Mouse (Mus musculus) 416B (cell line): ENCODE measurements around the gene Hormad1.
"Not testable (repeated sequence)": the region's sequence is repeated elsewhere in the genome, so short reads cannot be mapped to it uniquely, and the experiment has no call there.

Source experiments
- DNase-seq: peaks from one replicate; pipeline ENCODE4 v3.0.0; 2011; ENCODE audit warnings: low read depth

Hormad1 gene

DNA sequence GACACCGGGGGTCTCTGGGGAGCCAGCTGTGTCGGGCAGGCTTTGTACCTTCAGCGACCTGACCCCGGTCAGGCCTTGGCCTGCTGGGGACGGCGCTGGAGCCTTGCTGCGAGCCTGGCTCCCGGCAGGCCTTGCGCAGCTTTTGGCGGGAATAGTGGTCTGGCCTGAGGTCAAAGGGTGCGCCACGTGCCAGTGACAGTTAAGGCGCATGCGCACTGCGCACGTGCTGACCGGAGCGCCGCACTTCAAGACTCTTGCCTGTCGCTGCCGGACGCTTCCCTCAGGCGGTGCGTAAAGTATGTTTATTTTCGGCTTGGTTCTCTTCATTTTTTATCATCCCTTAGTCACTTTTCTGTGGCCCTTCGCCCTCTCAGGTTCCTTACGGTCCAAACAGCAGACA lies at the start of gene Hormad1:
Gene Hormad1, plus strand, starts transcription at position 241 of the 400 bp plus-strand sequence.
- DNase-seq = no peak

DNA sequence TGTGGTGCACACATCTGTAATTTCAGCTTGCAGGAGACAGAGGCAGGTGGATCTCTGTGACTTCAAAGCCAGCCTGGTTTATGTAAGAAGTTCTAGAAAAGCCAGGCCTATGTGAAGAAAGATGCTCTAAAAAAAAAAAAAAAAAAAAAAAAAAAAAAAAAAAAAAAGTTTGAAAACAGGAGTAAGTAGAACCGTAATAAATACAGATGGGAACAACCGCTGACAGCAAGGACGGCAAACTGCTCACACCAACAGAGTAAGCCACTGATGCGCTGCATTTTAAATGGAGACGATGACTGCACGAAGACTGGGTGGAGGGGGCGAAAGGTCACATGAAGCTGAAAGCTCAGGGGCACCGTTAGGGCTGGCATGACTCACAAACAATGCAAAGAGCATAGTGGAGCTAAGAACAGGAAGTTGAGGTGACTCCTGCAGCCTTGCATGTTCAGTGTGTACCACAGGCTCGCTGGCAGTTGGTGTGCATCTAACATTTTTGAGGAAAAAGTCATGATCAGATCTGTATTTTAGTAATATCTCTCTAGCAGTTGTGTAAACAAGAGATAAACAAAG lies 47.8 kb upstream of the Hormad1 start:
- peak; percentile 94 for DNase-seq

GRCm38 (mm10) chr3:95516614-95517041 lies 42.8 kb upstream of the Hormad1 start:
- DNase-seq = no peak

- peak; percentile 84 for DNase-seq
These were observed 42.0 kb upstream of the Hormad1 start for GRCm38 (mm10) chr3:95517493-95517898.

DNA sequence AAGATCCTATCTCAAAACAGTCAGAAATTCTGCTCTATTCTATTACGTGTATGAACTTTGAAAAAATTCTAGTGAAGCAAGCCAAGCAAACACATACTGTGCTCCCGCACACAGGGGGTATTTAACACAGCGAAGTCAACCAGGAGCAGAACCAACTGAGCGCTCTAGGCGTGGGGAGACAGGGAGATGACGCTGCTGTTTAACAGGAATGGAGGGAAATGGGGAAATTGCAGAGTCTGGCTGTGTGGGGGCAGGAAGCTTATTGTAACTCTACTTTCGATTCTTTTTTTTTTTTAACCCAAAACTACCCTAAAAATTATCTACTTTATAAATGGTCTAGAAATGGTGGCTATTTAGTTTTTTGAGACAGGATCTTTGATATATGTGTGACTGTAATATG lies 40.6 kb upstream of the Hormad1 start:
- peak; percentile 50 for DNase-seq

GRCm38 (mm10) chr3:95519315-95519714 lies 40.2 kb upstream of the Hormad1 start:
- peak; percentile 29 for DNase-seq

DNA sequence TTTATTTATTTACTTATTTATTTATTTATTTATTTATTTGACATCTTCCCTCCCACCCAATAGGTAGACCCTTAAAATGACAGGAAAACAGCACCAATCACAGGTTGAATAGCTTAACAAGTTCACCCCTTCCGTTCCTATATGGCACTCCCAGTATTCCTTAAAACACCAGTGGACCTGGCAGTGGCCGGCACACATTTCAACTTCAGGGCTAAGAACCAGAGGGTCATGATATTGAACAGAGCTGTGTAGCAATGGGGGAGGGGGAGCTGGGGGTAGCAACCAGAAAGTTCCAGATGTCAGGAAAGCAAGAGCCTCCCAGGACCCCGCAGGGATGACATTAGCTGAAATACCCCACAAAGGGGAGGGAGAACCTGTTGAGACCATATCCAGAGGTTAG lies 39.4 kb upstream of the Hormad1 start:
- no peak for DNase-seq

DNA sequence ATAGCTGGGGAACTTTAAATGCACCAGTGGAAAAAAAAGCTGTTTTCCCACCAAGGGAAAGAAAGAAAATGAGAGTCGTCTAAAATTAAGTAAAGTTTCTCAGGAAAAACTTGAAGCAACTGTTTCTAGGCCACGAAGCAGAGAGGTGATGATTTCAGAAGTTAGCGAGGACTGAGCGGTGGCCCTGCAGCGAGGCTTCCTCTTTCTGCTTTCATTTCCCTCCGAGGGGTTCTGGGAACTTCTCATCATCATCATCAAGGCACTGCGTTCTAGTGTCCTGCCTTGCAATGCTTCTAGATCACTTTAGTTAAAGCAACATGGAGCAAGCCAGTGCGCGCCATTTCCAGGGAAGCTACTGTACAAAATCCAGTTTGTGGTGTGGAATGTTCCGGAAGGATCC lies 38.3 kb upstream of the Hormad1 start:
- peak; percentile 23 for DNase-seq

DNA sequence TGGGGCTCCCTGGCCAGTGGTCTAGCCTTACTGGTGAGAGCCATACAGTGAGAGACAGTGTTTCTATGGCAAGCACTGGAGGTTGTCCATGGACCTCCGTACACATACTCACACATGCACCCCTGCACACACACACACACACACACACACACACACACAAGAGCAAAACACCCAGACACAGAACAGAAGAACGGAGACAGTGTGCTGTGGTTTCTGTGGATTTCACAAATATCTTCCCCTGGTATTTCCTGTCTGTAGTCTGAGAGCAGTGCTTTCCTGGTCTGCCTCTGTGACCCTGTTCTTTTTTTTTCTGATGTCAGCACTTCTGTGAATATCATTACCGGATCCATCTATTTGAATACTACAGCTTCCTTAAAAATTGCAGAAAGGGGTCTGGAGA lies 35.8 kb upstream of the Hormad1 start:
- DNase-seq = peak; percentile 87

- no peak for DNase-seq
These were observed 34.8 kb upstream of the Hormad1 start for GRCm38 (mm10) chr3:95524673-95525072.

DNA sequence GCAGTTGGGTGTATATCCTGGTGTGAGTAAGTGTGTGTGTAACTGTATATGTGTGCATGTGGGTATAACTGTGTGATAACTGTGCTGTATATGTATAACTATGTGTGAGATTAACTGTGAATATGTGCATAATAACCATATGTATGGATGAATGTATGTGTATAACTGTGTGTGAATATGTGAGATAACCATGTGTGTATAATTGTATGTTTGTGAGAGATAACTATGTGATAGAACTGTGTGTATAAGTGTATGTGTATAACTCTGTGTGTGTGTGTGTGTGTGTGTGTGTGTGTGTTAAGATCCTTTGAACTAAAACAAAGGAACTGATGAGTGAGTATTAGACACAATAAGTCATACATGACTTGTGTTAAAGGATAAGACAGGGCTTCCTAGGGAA lies 33.4 kb upstream of the Hormad1 start:
- no peak for DNase-seq

GRCm38 (mm10) chr3:95526622-95527211 lies 32.8 kb upstream of the Hormad1 start, which contains the start of gene Ctss:
Ctss (plus strand) TSS chr3:95526786.
- DNase-seq = peak; percentile 31

DNA sequence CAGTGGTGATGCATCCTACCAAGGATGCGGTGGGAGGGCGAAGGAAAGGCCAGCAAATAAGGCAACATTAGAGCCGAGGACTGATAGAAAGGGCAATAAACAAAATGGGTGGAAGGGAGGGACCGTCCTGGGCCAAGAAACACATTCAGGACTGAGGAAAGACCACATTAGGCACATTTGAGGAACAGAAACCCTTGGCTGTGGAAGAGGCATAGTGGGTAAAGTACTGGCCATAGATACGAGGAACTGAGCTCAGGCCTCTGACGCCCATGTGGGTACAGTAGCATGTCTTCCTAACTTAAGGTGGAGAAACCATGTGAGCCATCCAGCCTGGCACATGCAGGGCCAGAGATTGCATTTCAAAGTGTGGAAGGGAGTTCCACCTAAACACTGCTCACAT lies 29.7 kb upstream of the Hormad1 start:
- DNase-seq = no peak

GRCm38 (mm10) chr3:95531025-95531424 lies 28.5 kb upstream of the Hormad1 start:
- DNase-seq = no peak

- DNase-seq = no peak
These were observed 26.1 kb upstream of the Hormad1 start for GRCm38 (mm10) chr3:95533364-95533763.

DNA sequence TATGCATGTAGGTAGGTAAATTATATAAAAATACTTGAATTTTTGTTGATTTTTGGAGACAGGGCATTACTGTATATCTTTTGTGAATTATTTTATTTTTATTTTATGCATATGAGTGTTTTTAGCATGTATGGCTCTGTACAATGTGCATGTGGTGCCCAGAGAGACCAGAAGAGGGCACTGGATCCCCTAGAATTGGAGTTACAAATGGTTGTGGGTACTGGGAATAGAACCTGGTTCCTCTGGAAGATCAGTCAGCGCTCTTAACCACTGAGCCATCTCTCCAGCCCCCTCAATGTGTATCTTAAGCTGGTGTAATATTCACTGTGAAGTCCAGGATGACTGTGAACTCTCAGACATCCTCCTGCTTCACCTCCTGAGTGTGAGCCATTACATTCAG lies 24.6 kb upstream of the Hormad1 start:
- DNase-seq = no peak

GRCm38 (mm10) chr3:95538936-95539335 lies 20.5 kb upstream of the Hormad1 start:
- DNase-seq = no peak

GRCm38 (mm10) chr3:95539837-95540236 lies 19.6 kb upstream of the Hormad1 start:
- peak; percentile 60 for DNase-seq

DNA sequence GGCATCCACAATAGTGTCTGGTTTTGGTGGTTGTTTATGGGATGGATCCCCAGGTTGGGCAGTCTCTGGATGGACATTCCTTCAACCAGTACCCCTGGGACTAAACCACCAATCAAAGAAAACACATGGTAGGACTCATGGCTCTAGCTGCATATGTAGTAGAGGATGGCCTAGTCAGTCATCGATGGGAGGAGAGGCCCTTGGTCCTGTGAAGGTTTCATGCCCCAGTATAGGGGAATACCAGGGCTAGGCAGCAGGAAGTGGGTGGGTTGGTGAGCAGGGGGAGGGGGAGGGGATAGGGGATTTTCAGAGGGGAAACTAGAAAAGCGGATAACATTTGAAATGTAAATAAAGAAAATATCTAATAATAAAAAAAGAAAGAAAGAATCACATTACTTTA lies 18.3 kb upstream of the Hormad1 start:
- DNase-seq = not testable (repeated sequence)

DNA sequence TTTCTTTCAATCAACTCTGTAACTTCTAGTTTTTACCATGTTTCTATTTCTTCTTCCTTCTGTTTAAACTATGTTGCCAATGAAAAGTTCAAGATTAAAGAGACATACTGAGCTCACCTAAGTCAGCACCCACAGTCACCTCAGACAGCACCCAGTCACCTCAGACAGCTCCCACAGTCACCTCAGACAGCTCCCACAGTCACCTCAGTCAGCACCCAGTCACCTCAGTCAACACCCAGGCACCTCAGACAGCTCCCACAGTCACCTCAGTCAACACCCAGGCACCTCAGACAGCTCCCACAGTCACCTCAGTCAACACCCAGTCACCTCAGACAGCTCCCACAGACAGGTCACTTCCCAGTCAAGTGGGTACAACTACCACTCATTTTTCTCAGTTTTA lies 17.3 kb upstream of the Hormad1 start:
- DNase-seq = no peak

- no peak for DNase-seq
These were observed 16.5 kb upstream of the Hormad1 start for GRCm38 (mm10) chr3:95542981-95543380.

GRCm38 (mm10) chr3:95550176-95550575 lies 9.3 kb upstream of the Hormad1 start:
- DNase-seq = no peak

GRCm38 (mm10) chr3:95553986-95554385 lies 5.5 kb upstream of the Hormad1 start:
- DNase-seq = no peak

DNA sequence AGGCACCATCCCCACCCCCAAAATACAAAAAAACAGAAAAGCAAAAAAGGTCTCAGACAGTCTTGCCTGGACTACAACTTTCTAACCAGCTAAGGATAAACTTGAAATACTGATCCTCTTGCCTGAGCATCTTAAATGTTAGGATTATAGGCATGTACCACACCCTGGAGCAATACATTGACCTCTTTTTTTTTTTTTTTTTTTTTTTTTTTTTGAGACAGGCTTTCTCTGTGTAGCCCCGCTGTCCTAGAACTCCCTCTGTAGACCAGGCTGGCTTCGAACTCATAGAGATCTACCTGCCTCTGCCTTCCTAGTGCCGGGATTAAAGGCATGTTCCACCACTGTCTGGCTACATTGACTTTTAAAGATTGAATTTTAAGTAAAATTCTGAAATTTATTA lies 1.3 kb downstream of the Hormad1 start:
- no peak for DNase-seq
